Mouse (Mus musculus): ENCODE results near the gene Cct7. TPM values are rescaled to one million over a fixed set of nuclear protein-coding genes. Genes with fewer than 3 reads are reported as not detected.

Gene Cct7
- polyA plus RNA-seq, 1 experiment from 2014 or later = 603 TPM

- H3K36me3 ChIP-seq (ENCODE audit: control insufficient read depth, insufficient read depth, low read length) = no peaks in the 10 kb centered on the region
Observed at GRCm38 (mm10) chr6:85431274-85431841, 20.0 kb upstream of the Cct7 start.

GRCm38 (mm10) chr6:85431842-85432431, 19.4 kb upstream of the Cct7 start, which contains the start of gene Smyd5:
Gene Smyd5 (plus strand): TSS chr6:85431989.
- Histone ChIP-seq H3K27me3 (ENCODE audit: control insufficient read depth, insufficient read depth, low read length) (no peaks in the 10 kb centered on the region), H3K36me3 (ENCODE audit: control insufficient read depth, insufficient read depth, low read length) (no peaks in the 10 kb centered on the region), H3K9me3 (ENCODE audit: control insufficient read depth, low read length) (no peaks in the 10 kb centered on the region), H3K4me3 (ENCODE audit: low read depth, low read length) (peak within 1 kb of the TSS; percentile 54), H3K27ac (ENCODE audit: low read depth, low read length) (no peak within 1 kb of the TSS), H3K4me2 (ENCODE audit: low read depth, low read length) (peak within 1 kb of the TSS; percentile 86), H3K9ac (replicated peaks; ENCODE audit: low read depth, low read length) (peak within 1 kb of the TSS; percentile 55), H3K4me1 (ENCODE audit: control insufficient read depth, insufficient read depth, low read length) (peaks cover 6% of the 10 kb centered on the region; the same call in 1 of the 2 replicates)
- peak; percentile 89 for ATAC-seq (ENCODE audit: low read depth)
- WGBS = 0% methylated on average over 39 of the region's 39 CpGs

More at GRCm38 (mm10) chr6:85431274-85431841, 20.0 kb upstream of the Cct7 start:
- Histone ChIP-seq H3K27me3 (ENCODE audit: control insufficient read depth, insufficient read depth, low read length) (no peaks in the 10 kb centered on the region), H3K4me3 (ENCODE audit: low read depth, low read length) (peak overlapping the region; percentile 54), H3K9me3 (ENCODE audit: control insufficient read depth, low read length) (no peaks in the 10 kb centered on the region), H3K27ac (ENCODE audit: low read depth, low read length) (no peak overlapping the region), H3K4me1 (ENCODE audit: control insufficient read depth, insufficient read depth, low read length) (peaks cover 6% of the 10 kb centered on the region; the same call in 1 of the 2 replicates), H3K4me2 (ENCODE audit: low read depth, low read length) (peak overlapping the region; percentile 86), H3K9ac (replicated peaks; ENCODE audit: low read depth, low read length) (peak overlapping the region; percentile 55)
- no peak; the same call in 1 of the 2 replicates for ATAC-seq (ENCODE audit: low read depth)
- WGBS = 51% methylated on average over 8 of the region's 8 CpGs

- ATAC-seq (ENCODE audit: low read depth) = no peak
- no peak overlapping the region for H3K4me3 ChIP-seq (ENCODE audit: low read depth, low read length)
- peaks cover 4% of the 10 kb centered on the region; the same call in 1 of the 2 replicates for H3K36me3 ChIP-seq (ENCODE audit: control insufficient read depth, insufficient read depth, low read length)
- no peaks in the 10 kb centered on the region for H3K9me3 ChIP-seq (ENCODE audit: control insufficient read depth, low read length)
- H3K4me2 ChIP-seq (ENCODE audit: low read depth, low read length) = no peak overlapping the region
- no peak overlapping the region for H3K9ac ChIP-seq (replicated peaks; ENCODE audit: low read depth, low read length)
- no peak overlapping the region for H3K27ac ChIP-seq (ENCODE audit: low read depth, low read length)
- H3K27me3 ChIP-seq (ENCODE audit: control insufficient read depth, insufficient read depth, low read length) = no peaks in the 10 kb centered on the region
- 83% methylated on average over 5 of the region's 5 CpGs for WGBS
- H3K4me1 ChIP-seq (ENCODE audit: control insufficient read depth, insufficient read depth, low read length) = peaks cover 6% of the 10 kb centered on the region; the same call in 1 of the 2 replicates
Observed at GRCm38 (mm10) chr6:85433865-85434264, 17.4 kb upstream of the Cct7 start.

- Histone ChIP-seq H3K27ac (ENCODE audit: low read depth, low read length) (no peak overlapping the region), H3K4me1 (ENCODE audit: control insufficient read depth, insufficient read depth, low read length) (peaks cover 6% of the 10 kb centered on the region; the same call in 1 of the 2 replicates), H3K9me3 (ENCODE audit: control insufficient read depth, low read length) (no peaks in the 10 kb centered on the region), H3K27me3 (ENCODE audit: control insufficient read depth, insufficient read depth, low read length) (no peaks in the 10 kb centered on the region), H3K4me3 (ENCODE audit: low read depth, low read length) (no peak overlapping the region), H3K36me3 (ENCODE audit: control insufficient read depth, insufficient read depth, low read length) (peaks cover 20% of the 10 kb centered on the region), H3K9ac (replicated peaks; ENCODE audit: low read depth, low read length) (no peak overlapping the region), H3K4me2 (ENCODE audit: low read depth, low read length) (no peak overlapping the region)
- WGBS = 90% methylated on average over 1 of the region's 1 CpGs
- ATAC-seq (ENCODE audit: low read depth) = no peak
Observed at GRCm38 (mm10) chr6:85436204-85436603, 15.1 kb upstream of the Cct7 start.

- Histone ChIP-seq H3K27me3 (ENCODE audit: control insufficient read depth, insufficient read depth, low read length) (no peaks in the 10 kb centered on the region), H3K9me3 (ENCODE audit: control insufficient read depth, low read length) (no peaks in the 10 kb centered on the region), H3K9ac (replicated peaks; ENCODE audit: low read depth, low read length) (no peak overlapping the region), H3K4me1 (ENCODE audit: control insufficient read depth, insufficient read depth, low read length) (peaks cover 6% of the 10 kb centered on the region; the same call in 1 of the 2 replicates), H3K4me2 (ENCODE audit: low read depth, low read length) (no peak overlapping the region), H3K27ac (ENCODE audit: low read depth, low read length) (no peak overlapping the region), H3K36me3 (ENCODE audit: control insufficient read depth, insufficient read depth, low read length) (peaks cover 22% of the 10 kb centered on the region), H3K4me3 (ENCODE audit: low read depth, low read length) (no peak overlapping the region)
- 95% methylated on average over 6 of the region's 6 CpGs for WGBS
- no peak for ATAC-seq (ENCODE audit: low read depth)
Observed at GRCm38 (mm10) chr6:85436631-85437030, 14.7 kb upstream of the Cct7 start.

GRCm38 (mm10) chr6:85441142-85441541, 10.2 kb upstream of the Cct7 start:
- Histone ChIP-seq H3K4me2 (ENCODE audit: low read depth, low read length) (no peak overlapping the region), H3K27ac (ENCODE audit: low read depth, low read length) (no peak overlapping the region), H3K4me1 (ENCODE audit: control insufficient read depth, insufficient read depth, low read length) (no peaks in the 10 kb centered on the region), H3K9me3 (ENCODE audit: control insufficient read depth, low read length) (no peaks in the 10 kb centered on the region), H3K36me3 (ENCODE audit: control insufficient read depth, insufficient read depth, low read length) (peaks cover 30% of the 10 kb centered on the region), H3K9ac (replicated peaks; ENCODE audit: low read depth, low read length) (no peak overlapping the region), H3K27me3 (ENCODE audit: control insufficient read depth, insufficient read depth, low read length) (no peaks in the 10 kb centered on the region), H3K4me3 (ENCODE audit: low read depth, low read length) (no peak overlapping the region)
- 91% methylated on average over 4 of the region's 4 CpGs for WGBS
- ATAC-seq (ENCODE audit: low read depth) = no peak

GRCm38 (mm10) chr6:85443488-85444233, 7.7 kb upstream of the Cct7 start:
- no peaks in the 10 kb centered on the region for H3K27me3 ChIP-seq (ENCODE audit: control insufficient read depth, insufficient read depth, low read length)
- no peaks in the 10 kb centered on the region for H3K4me1 ChIP-seq (ENCODE audit: control insufficient read depth, insufficient read depth, low read length)
- ATAC-seq (ENCODE audit: low read depth) = no peak
- H3K9me3 ChIP-seq (ENCODE audit: control insufficient read depth, low read length) = no peaks in the 10 kb centered on the region
- 80% methylated on average over 3 of the region's 3 CpGs for WGBS
- peaks cover 26% of the 10 kb centered on the region for H3K36me3 ChIP-seq (ENCODE audit: control insufficient read depth, insufficient read depth, low read length)
- H3K4me2 ChIP-seq (ENCODE audit: low read depth, low read length) = no peak overlapping the region
- H3K9ac ChIP-seq (replicated peaks; ENCODE audit: low read depth, low read length) = no peak overlapping the region
- no peak overlapping the region for H3K4me3 ChIP-seq (ENCODE audit: low read depth, low read length)
- H3K27ac ChIP-seq (ENCODE audit: low read depth, low read length) = no peak overlapping the region

- peaks cover 26% of the 10 kb centered on the region for H3K36me3 ChIP-seq (ENCODE audit: control insufficient read depth, insufficient read depth, low read length)
- H3K9ac ChIP-seq (replicated peaks; ENCODE audit: low read depth, low read length) = no peak overlapping the region
- 89% methylated on average over 8 of the region's 8 CpGs for whole genome bisulfite sequencing
- H3K27ac ChIP-seq (ENCODE audit: low read depth, low read length) = no peak overlapping the region
- no peaks in the 10 kb centered on the region for H3K4me1 ChIP-seq (ENCODE audit: control insufficient read depth, insufficient read depth, low read length)
- no peaks in the 10 kb centered on the region for H3K9me3 ChIP-seq (ENCODE audit: control insufficient read depth, low read length)
- H3K27me3 ChIP-seq (ENCODE audit: control insufficient read depth, insufficient read depth, low read length) = no peaks in the 10 kb centered on the region
- H3K4me3 ChIP-seq (ENCODE audit: low read depth, low read length) = no peak overlapping the region
- no peak for ATAC-seq (ENCODE audit: low read depth)
- no peak overlapping the region for H3K4me2 ChIP-seq (ENCODE audit: low read depth, low read length)
Observed at GRCm38 (mm10) chr6:85444266-85444965, 6.9 kb upstream of the Cct7 start.

Data from neural tube, embryonic 14.5 days (tissue).